Mouse (Mus musculus) erythroblast, embryonic 14.5 days (primary cell): Measurements from ENCODE around the gene Kifc5b.

ENCODE experiments used
- GATA1 ChIP-seq: IDR thresholded peaks from 2 replicates; pipeline ENCODE4 v1.6.1; 2012; ENCODE audit warnings: low read length, inconsistent platforms, mixed read lengths
- TAL1 ChIP-seq: IDR thresholded peaks from 3 replicates; pipeline ENCODE4 v1.6.1; 2012; ENCODE audit warnings: low read length, inconsistent platforms, mixed read lengths

DNA sequence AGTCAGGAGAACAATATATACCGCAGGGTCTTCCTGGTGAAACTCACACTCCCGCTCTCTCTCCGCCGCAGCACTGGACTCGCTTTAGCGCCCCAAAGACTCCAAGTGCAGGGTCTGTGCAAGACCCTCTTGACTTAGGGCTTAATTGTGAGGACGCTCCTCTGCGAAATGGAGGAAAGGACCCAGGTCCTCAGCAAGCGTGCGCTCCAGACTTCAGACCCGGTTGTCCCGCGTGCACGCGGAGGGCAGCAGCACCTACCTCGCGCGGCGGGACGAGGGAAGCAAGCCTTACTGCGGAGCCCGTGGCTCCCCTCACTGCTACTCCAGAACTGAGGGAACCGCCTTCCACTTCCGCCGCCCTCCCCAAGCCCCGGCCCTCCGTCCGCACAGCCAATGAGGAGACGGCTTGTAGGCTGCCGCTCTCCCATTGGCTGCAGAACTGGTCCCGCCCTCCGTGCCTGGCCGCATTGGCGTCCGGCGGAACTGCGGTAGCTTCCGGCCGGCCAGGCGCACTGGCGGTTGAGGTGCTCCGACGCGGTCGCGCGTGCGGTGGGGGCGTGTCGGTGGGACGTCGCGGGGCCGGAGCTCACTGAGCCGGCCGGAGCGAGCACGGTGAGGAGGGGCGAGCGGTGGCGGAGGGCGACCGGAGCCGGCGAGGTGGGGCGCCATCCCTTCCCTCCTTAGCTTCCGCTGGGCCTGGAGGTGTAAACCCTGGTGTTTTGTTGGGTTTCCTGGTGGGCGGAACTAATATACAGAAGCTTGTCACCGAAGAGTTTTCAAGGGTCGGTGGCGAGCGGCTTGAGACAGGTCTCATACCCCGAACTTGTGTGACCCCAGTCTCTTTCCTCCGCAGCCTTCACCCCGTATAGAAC lies 56.0 kb downstream of the Kifc5b start, which contains the start of gene Zbtb9:
- TF ChIP-seq TAL1 (no peak), GATA1 (no peak)
